Mouse (Mus musculus): Measurements from ENCODE around the gene Zmat1. TPM values are rescaled to one million over a fixed set of nuclear protein-coding genes. Genes with fewer than 3 reads are reported as not detected.
"Not testable (repeated sequence)": the region's sequence is repeated elsewhere in the genome, so short reads cannot be mapped to it uniquely, and the experiment has no call there.

Zmat1 gene
- polyA plus RNA-seq (2012; rRNA removed): 0.71 and 0.72 TPM in 2 replicates

GRCm38 (mm10) chrX:135008720-135009470, at the start of gene Zmat1:
Zmat1 (minus strand) TSS chrX:135009209.
- TF ChIP-seq POLR2A (IDR thresholded peaks at IDR 0.05; ENCODE audit: borderline replicate concordance, extremely low read depth, low read depth, low read length) (peak; percentile 82; the same call in 1 of the 2 replicates), CTCF (IDR thresholded peaks at IDR 0.05; ENCODE audit: insufficient read depth, low read length) (no peak)
- Histone ChIP-seq H3K4me3 (replicated peaks; ENCODE audit: extremely low read depth, low read depth, low read length) (peak within 1 kb of the TSS; percentile 76), H3K4me1 (ENCODE audit: control insufficient read depth, insufficient read depth, low read length) (no peaks in the 10 kb centered on the region)
- WGBS: 29% methylated on average over 60 of the region's 65 CpGs
- peak; percentile 78 for DNase-seq

DNA sequence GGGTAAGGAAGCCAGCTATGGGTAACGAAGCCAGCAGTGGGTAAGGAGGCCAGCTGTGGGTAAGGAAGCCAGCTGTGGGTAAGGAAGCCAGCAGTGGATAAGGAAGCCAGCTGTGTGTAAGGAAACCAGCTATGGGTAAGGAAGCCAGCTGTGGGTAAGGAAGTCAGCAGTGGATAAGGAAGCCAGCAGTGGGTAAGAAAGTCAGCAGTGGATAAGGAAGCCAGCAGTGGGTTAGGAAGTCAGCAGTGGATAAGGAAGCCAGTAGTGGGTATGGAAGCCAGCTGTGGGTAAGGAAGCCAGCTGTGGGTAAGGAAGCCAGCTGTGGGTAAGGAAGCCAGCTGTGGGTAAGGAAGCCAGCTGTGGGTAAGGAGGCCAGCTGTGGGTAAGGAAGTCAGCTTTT, 44.9 kb upstream of the Zmat1 start:
- 60% methylated on average over 1 of the region's 1 CpGs for WGBS
- not testable (repeated sequence) for H3K4me3 ChIP-seq (replicated peaks; ENCODE audit: extremely low read depth, low read depth, low read length); H3K4me1 ChIP-seq (ENCODE audit: control insufficient read depth, insufficient read depth, low read length)
- DNase-seq: peak; percentile 3

- WGBS: 30% methylated on average over 24 of the region's 24 CpGs
- H3K4me1 ChIP-seq (ENCODE audit: control insufficient read depth, insufficient read depth, low read length): no peaks in the 10 kb centered on the region
- H3K4me3 ChIP-seq (replicated peaks; ENCODE audit: extremely low read depth, low read depth, low read length): no peak overlapping the region
- no peak for DNase-seq
- no peak for TF ChIP-seq POLR2A (IDR thresholded peaks at IDR 0.05; ENCODE audit: borderline replicate concordance, extremely low read depth, low read depth, low read length)
- TF ChIP-seq CTCF (IDR thresholded peaks at IDR 0.05; ENCODE audit: insufficient read depth, low read length): no peak
Measured at GRCm38 (mm10) chrX:135035962-135036375, 27.0 kb upstream of the Zmat1 start.

DNA sequence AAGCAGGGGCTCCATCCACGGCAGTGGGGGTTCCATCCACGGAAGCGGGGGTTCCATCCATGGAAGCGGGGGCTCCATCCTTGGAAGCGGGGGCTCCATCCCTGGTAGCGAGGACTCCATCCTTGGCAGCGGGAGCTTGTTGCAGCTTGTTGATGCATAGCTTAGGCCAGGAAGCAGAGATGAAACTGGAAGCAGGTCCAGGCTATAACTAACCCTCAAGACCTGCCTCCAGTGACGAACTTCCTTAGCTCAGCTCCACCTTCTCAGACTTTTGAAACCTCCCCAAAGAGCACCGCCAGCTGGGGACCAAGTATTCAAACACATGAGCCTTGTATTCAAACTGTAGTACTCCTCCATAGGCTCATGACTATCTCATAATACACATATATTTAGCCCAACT, 16.1 kb upstream of the Zmat1 start:
- Histone ChIP-seq H3K4me1 (ENCODE audit: control insufficient read depth, insufficient read depth, low read length) (no peaks in the 10 kb centered on the region), H3K4me3 (replicated peaks; ENCODE audit: extremely low read depth, low read depth, low read length) (no peak overlapping the region)
- WGBS: 84% methylated on average over 9 of the region's 9 CpGs
- DNase-seq: no peak
- TF ChIP-seq POLR2A (IDR thresholded peaks at IDR 0.05; ENCODE audit: borderline replicate concordance, extremely low read depth, low read depth, low read length): no peak
- TF ChIP-seq CTCF (IDR thresholded peaks at IDR 0.05; ENCODE audit: insufficient read depth, low read length): no peak

DNA sequence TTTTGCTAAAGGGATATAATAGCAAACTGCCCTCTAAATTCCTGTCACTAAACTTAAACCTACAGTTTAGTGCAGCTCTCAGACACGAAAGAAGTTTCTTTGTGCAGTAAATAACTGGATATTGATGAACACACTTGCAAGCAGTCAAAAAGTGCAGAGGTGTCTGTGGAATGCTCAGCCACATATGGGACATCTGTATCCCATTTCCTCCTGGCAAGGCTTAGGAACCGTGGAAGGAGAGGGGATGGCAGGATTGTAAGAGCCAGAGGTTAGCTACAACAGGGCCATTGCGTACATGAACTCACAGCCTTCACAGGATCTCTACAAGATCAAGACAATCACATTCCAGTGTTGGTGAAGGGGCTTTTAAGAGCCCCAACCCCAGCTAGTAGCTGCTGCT, 2.4 kb upstream of the Zmat1 start:
- H3K4me1 ChIP-seq (ENCODE audit: control insufficient read depth, insufficient read depth, low read length): no peaks in the 10 kb centered on the region
- H3K4me3 ChIP-seq (replicated peaks; ENCODE audit: extremely low read depth, low read depth, low read length): no peak overlapping the region
- no peak for DNase-seq
- WGBS: 48% methylated on average over 3 of the region's 3 CpGs
- TF ChIP-seq POLR2A (IDR thresholded peaks at IDR 0.05; ENCODE audit: borderline replicate concordance, extremely low read depth, low read depth, low read length) (no peak), CTCF (IDR thresholded peaks at IDR 0.05; ENCODE audit: insufficient read depth, low read length) (no peak)

DNA sequence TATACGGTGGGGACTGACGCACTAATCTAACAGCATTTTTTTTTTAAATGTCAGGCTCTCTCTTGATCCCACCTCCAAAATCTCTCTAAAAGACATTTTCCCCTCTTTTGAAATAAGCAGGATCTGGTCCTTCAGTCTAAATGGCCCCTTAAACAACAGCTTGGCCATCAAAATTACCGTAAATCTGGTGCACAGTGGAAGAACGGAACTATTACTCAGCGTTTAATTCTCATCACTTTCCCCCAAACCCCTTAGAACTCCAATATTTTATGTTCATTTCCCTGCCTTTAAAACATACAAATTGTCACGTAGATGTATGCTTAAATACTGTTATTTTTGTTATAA, 434 bp upstream of the Zmat1 start:
- WGBS: 43% methylated on average over 6 of the region's 6 CpGs
- DNase-seq: no peak
- Histone ChIP-seq H3K4me1 (ENCODE audit: control insufficient read depth, insufficient read depth, low read length) (no peaks in the 10 kb centered on the region), H3K4me3 (replicated peaks; ENCODE audit: extremely low read depth, low read depth, low read length) (peak overlapping the region; percentile 33)
- TF ChIP-seq CTCF (IDR thresholded peaks at IDR 0.05; ENCODE audit: insufficient read depth, low read length) (no peak), POLR2A (IDR thresholded peaks at IDR 0.05; ENCODE audit: borderline replicate concordance, extremely low read depth, low read depth, low read length) (no peak)

- WGBS: 31% methylated on average over 5 of the region's 5 CpGs
- TF ChIP-seq POLR2A (IDR thresholded peaks at IDR 0.05; ENCODE audit: borderline replicate concordance, extremely low read depth, low read depth, low read length) (no peak), CTCF (IDR thresholded peaks at IDR 0.05; ENCODE audit: insufficient read depth, low read length) (no peak)
- peak; percentile 3 for DNase-seq
- H3K4me3 ChIP-seq (replicated peaks; ENCODE audit: extremely low read depth, low read depth, low read length): peak overlapping the region; percentile 57
- H3K4me1 ChIP-seq (ENCODE audit: control insufficient read depth, insufficient read depth, low read length): no peaks in the 10 kb centered on the region
Measured at GRCm38 (mm10) chrX:135008021-135008420, 988 bp downstream of the Zmat1 start.

DNA sequence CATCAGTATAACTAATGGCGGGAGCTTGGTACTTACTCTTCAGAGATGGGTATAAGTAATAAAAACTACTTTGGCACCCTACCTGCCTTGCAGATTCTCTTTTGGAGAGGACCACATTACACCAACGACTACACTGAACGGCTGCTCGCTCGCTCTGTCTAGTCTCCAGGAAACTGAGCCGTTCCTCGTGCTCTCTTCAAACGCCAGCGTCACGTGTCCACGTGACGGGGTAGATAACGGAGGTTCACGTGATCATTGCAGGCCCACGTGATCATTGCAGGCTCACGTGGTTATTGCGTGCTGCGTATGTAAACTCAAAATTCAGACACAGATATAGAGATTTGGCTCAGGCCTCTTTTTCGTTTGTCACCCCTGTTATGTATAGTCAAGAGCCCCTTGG, 44.5 kb downstream of the Zmat1 start, which contains the start of gene Nxf2:
Nxf2 (minus strand) TSS at position 209 of the 400 bp plus-strand sequence.
- no peak for TF ChIP-seq POLR2A (IDR thresholded peaks at IDR 0.05; ENCODE audit: borderline replicate concordance, extremely low read depth, low read depth, low read length)
- no peak for TF ChIP-seq CTCF (IDR thresholded peaks at IDR 0.05; ENCODE audit: insufficient read depth, low read length)
- WGBS: 85% methylated on average over 19 of the region's 19 CpGs
- no peaks in the 10 kb centered on the region for H3K4me1 ChIP-seq (ENCODE audit: control insufficient read depth, insufficient read depth, low read length)
- DNase-seq: no peak
- H3K4me3 ChIP-seq (replicated peaks; ENCODE audit: extremely low read depth, low read depth, low read length): peak within 1 kb of the TSS; percentile 32

GRCm38 (mm10) chrX:134963305-134964094, 45.5 kb downstream of the Zmat1 start:
- TF ChIP-seq POLR2A (IDR thresholded peaks at IDR 0.05; ENCODE audit: borderline replicate concordance, extremely low read depth, low read depth, low read length) (0 out of 2 replicates have a peak, but pooled peaks have one; percentile 8), CTCF (IDR thresholded peaks at IDR 0.05; ENCODE audit: insufficient read depth, low read length) (no peak)
- DNase-seq: peak; percentile 23
- Histone ChIP-seq H3K4me1 (ENCODE audit: control insufficient read depth, insufficient read depth, low read length) (no peaks in the 10 kb centered on the region), H3K4me3 (replicated peaks; ENCODE audit: extremely low read depth, low read depth, low read length) (peak overlapping the region; percentile 32)
- 48% methylated on average over 47 of the region's 53 CpGs for WGBS

DNA sequence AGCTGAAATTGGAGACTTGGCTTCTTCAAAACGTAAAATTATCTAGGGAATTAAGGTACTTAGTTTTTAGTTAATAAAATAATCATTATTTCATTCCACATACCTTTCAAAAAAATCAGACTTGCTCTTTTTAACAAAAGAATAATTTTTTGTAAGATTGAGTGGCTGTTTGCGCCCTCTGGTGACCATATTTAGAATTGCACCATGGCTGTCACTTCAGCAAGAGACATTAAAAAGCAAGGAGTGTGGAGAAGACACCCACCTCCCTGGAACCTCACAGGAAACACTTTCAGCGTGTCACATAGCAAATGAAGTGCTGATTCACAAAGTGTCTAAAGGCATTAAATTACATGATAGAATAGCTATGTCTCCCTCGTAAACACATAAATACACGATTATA, 78.6 kb downstream of the Zmat1 start:
- WGBS: 35% methylated on average over 5 of the region's 5 CpGs
- DNase-seq: no peak
- no peak overlapping the region for H3K4me3 ChIP-seq (replicated peaks; ENCODE audit: extremely low read depth, low read depth, low read length)
- no peaks in the 10 kb centered on the region for H3K4me1 ChIP-seq (ENCODE audit: control insufficient read depth, insufficient read depth, low read length)
- TF ChIP-seq CTCF (IDR thresholded peaks at IDR 0.05; ENCODE audit: insufficient read depth, low read length) (no peak), POLR2A (IDR thresholded peaks at IDR 0.05; ENCODE audit: borderline replicate concordance, extremely low read depth, low read depth, low read length) (no peak)

All from lung, adult 2 months (tissue).